Mouse (Mus musculus) thymus, postnatal 14 days (tissue): ENCODE measurements around the gene Atg14.

Experiments
- DNase-seq: peaks from one replicate; pipeline ENCODE4 v3.0.0; 2021

The Atg14 gene

DNA sequence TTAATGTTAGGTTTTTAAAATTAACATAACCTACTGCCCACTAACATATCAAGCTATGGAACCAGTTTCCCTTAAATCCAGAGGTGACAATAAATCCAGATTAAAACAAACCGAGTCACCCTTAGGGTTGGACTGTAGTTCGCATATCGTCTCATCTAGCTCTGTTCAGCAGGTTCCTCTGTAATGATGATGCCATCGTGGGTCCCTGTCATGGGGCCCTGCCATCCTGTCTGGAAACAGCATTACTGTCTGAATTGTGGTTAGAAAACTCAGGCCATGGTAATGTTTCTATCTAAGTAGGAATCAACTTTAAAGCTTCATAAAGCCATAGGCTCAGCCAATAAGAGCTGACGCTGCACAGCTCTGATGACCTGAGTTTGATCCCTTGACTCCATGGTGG lies 71.8 kb downstream of the Atg14 start:
- no peak for DNase-seq

GRCm38 (mm10) chr14:47497166-47497565 lies 73.3 kb downstream of the Atg14 start:
- no peak for DNase-seq

DNA sequence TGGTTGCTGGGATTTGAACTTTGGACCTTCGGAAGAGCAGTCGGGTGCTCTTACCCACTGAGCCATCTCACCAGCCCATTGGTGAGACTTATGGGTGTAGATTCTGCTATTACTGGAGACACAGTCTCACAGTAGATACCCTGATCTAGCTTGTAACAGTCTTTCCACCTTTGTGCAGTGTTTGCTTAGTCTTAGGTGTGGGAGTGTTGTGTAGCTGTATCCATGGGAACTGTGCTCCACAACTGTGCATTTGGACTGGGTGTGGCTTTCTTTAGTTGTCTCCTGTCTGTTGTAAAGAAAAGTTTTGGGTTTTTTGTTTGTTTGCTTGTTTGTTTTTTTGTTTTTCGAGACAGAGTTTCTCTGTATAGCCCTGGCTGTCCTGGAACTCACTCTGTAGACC lies 74.5 kb downstream of the Atg14 start:
- DNase-seq: no peak

DNA sequence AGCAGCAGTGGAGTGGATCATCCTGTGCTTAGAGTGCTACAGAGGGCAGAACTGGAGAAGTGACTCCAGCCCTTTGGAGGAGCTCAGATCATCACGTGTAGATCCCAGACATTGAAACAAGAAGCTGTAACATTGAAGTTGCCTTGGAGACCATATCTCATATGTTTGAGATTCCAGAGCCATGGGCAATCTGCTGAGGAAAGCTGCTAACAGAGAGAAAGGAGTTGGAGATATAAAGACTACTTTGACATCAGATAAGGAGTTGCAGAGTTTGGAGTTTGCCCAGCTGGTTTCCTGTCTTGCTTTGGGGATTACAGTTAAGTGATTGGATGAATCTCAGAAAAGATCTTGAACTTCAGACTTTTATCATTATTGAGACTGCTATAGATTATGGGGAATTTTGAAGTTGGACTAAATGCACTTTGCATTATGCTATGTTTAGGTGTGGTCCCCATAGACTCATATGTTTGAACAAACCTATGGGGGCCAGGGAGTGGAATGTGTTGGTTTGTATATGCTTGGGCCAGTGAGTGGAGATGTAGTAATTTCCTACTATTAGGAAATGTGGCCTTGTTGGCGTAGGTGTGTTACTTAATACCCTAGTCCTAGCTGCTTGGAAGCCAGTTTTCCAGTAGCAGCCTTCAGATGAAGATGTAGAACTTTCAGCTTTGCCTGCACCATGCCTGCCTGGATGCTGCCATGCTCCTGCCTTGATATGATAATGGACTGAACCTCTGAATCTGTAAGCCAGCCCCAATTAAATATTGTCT lies 76.7 kb downstream of the Atg14 start:
- no peak for DNase-seq
